Mouse (Mus musculus): ENCODE results near the gene Rplp2. TPM values are rescaled to one million over a fixed set of nuclear protein-coding genes. Genes with fewer than 3 reads are reported as not detected.

The Rplp2 gene
- polyA plus RNA-seq, 1 experiment from 2014 or later, result 1,250 TPM

- peak overlapping the region; percentile 35; the same call in 1 of the 2 replicates for H3K27ac ChIP-seq (ENCODE audit: low read length)
- H3K4me1 ChIP-seq (ENCODE audit: control insufficient read depth, insufficient read depth, low read length), result peaks cover 24% of the 10 kb centered on the region
- no peaks in the 10 kb centered on the region for H3K9me3 ChIP-seq (replicated peaks; ENCODE audit: control insufficient read depth, low read length)
- ATAC-seq (ENCODE audit: insufficient read depth, low FRiP score), result peak; percentile 31; the same call in 1 of the 2 replicates
- H3K4me3 ChIP-seq (replicated peaks; ENCODE audit: low read length), result peak overlapping the region; percentile 54
- WGBS, result 3% methylated on average over 17 of the region's 17 CpGs
- no peaks in the 10 kb centered on the region for H3K27me3 ChIP-seq (ENCODE audit: control insufficient read depth, insufficient read depth, low read length)
- H3K9ac ChIP-seq (ENCODE audit: low read length), result peak overlapping the region; percentile 74
- peak overlapping the region; percentile 67 for H3K4me2 ChIP-seq (ENCODE audit: low read depth, low read length)
- no peaks in the 10 kb centered on the region for H3K36me3 ChIP-seq (ENCODE audit: control insufficient read depth, insufficient read depth, low read length)
Measured at GRCm38 (mm10) chr7:141435129-141435855, 11.9 kb upstream of the Rplp2 start.

DNA sequence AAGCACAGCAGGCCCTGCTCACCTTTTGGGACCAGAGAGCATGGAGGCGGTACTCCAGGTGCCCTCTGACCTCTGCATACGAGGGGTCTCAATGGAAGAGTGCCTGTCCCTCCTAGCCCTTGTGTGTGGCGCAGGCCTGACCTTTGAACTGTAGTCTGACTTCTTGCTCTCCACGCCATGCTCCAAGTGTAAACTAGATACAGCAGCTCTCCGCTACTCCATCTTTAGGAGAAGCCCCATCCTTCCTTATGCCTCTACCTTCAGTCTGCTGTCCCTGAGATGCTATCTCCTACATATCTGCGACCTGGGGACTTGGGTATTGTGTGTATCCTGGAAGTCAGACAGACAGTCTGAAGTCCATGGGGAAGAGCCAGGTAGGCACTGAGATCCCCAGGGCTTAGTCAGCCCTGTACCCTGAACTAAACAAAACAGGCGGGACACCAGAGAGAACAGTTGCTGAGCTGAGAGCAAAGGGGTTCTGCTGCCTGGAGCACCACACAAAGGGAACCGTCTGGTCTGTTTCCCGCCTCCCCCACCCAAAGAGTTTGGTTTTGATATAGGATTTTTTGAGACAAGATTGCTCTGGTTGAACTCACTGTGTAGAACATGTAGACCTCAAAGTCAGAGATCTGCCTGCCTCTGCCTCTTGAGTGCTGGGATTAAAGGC is 11.2 kb upstream of the Rplp2 start:
- Histone ChIP-seq H3K4me1 (ENCODE audit: control insufficient read depth, insufficient read depth, low read length) (peaks cover 29% of the 10 kb centered on the region), H3K27me3 (ENCODE audit: control insufficient read depth, insufficient read depth, low read length) (no peaks in the 10 kb centered on the region), H3K4me2 (ENCODE audit: low read depth, low read length) (peak overlapping the region; percentile 67), H3K9me3 (replicated peaks; ENCODE audit: control insufficient read depth, low read length) (no peaks in the 10 kb centered on the region), H3K27ac (ENCODE audit: low read length) (no peak overlapping the region), H3K9ac (ENCODE audit: low read length) (no peak overlapping the region), H3K4me3 (replicated peaks; ENCODE audit: low read length) (no peak overlapping the region), H3K36me3 (ENCODE audit: control insufficient read depth, insufficient read depth, low read length) (no peaks in the 10 kb centered on the region)
- WGBS, result 80% methylated on average over 9 of the region's 9 CpGs
- ATAC-seq (ENCODE audit: insufficient read depth, low FRiP score), result no peak

DNA sequence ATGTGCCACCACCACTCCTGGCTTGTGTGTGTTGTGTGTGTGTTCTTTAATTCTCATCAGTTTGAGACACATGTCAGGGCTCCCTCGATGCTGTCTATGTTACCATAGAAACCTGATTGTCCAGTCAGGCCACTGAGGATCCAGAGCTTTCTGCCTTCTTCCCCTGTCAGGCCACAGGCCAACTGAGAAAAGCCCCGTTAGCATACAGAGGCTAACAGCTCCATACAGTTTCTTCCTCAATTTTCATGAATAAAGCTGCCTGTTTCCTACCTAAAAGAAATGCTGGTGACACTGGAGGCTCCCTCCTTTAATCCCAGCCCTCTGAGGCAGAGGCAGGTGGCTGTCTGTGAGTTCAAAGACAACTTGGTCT is 10.7 kb upstream of the Rplp2 start:
- Histone ChIP-seq H3K4me2 (ENCODE audit: low read depth, low read length) (peak overlapping the region; percentile 90), H3K9ac (ENCODE audit: low read length) (peak overlapping the region; percentile 82), H3K9me3 (replicated peaks; ENCODE audit: control insufficient read depth, low read length) (no peaks in the 10 kb centered on the region), H3K27ac (ENCODE audit: low read length) (no peak overlapping the region), H3K4me1 (ENCODE audit: control insufficient read depth, insufficient read depth, low read length) (peaks cover 30% of the 10 kb centered on the region), H3K27me3 (ENCODE audit: control insufficient read depth, insufficient read depth, low read length) (no peaks in the 10 kb centered on the region), H3K4me3 (replicated peaks; ENCODE audit: low read length) (peak overlapping the region; percentile 70; the same call in 1 of the 2 replicates), H3K36me3 (ENCODE audit: control insufficient read depth, insufficient read depth, low read length) (no peaks in the 10 kb centered on the region)
- ATAC-seq (ENCODE audit: insufficient read depth, low FRiP score), result no peak
- 63% methylated on average over 2 of the region's 2 CpGs for WGBS

- Histone ChIP-seq H3K4me1 (ENCODE audit: control insufficient read depth, insufficient read depth, low read length) (peaks cover 35% of the 10 kb centered on the region), H3K27ac (ENCODE audit: low read length) (peak within 1 kb of the TSS; percentile 54; the same call in 1 of the 2 replicates), H3K9ac (ENCODE audit: low read length) (peak within 1 kb of the TSS; percentile 82), H3K27me3 (ENCODE audit: control insufficient read depth, insufficient read depth, low read length) (no peaks in the 10 kb centered on the region), H3K36me3 (ENCODE audit: control insufficient read depth, insufficient read depth, low read length) (no peaks in the 10 kb centered on the region), H3K4me3 (replicated peaks; ENCODE audit: low read length) (peak within 1 kb of the TSS; percentile 70), H3K9me3 (replicated peaks; ENCODE audit: control insufficient read depth, low read length) (no peaks in the 10 kb centered on the region), H3K4me2 (ENCODE audit: low read depth, low read length) (peak within 1 kb of the TSS; percentile 90)
- ATAC-seq (ENCODE audit: insufficient read depth, low FRiP score), result peak; percentile 80
- WGBS, result 6% methylated on average over 53 of the region's 53 CpGs
Measured at GRCm38 (mm10) chr7:141437178-141438120, 9.7 kb upstream of the Rplp2 start, which contains the start of gene Slc25a22. Gene Slc25a22 (minus strand): TSS chr7:141437892.

- ATAC-seq (ENCODE audit: insufficient read depth, low FRiP score), result no peak
- no peak overlapping the region for H3K4me2 ChIP-seq (ENCODE audit: low read depth, low read length)
- 91% methylated on average over 12 of the region's 12 CpGs for WGBS
- peaks cover 44% of the 10 kb centered on the region for H3K4me1 ChIP-seq (ENCODE audit: control insufficient read depth, insufficient read depth, low read length)
- H3K9ac ChIP-seq (ENCODE audit: low read length), result no peak overlapping the region
- no peaks in the 10 kb centered on the region for H3K9me3 ChIP-seq (replicated peaks; ENCODE audit: control insufficient read depth, low read length)
- no peaks in the 10 kb centered on the region for H3K27me3 ChIP-seq (ENCODE audit: control insufficient read depth, insufficient read depth, low read length)
- H3K36me3 ChIP-seq (ENCODE audit: control insufficient read depth, insufficient read depth, low read length), result no peaks in the 10 kb centered on the region
- no peak overlapping the region for H3K4me3 ChIP-seq (replicated peaks; ENCODE audit: low read length)
- no peak overlapping the region for H3K27ac ChIP-seq (ENCODE audit: low read length)
Measured at GRCm38 (mm10) chr7:141438201-141438968, 8.8 kb upstream of the Rplp2 start.

- no peaks in the 10 kb centered on the region for H3K36me3 ChIP-seq (ENCODE audit: control insufficient read depth, insufficient read depth, low read length)
- H3K9me3 ChIP-seq (replicated peaks; ENCODE audit: control insufficient read depth, low read length), result no peaks in the 10 kb centered on the region
- H3K4me1 ChIP-seq (ENCODE audit: control insufficient read depth, insufficient read depth, low read length), result peaks cover 42% of the 10 kb centered on the region
- no peak for ATAC-seq (ENCODE audit: insufficient read depth, low FRiP score)
- no peaks in the 10 kb centered on the region for H3K27me3 ChIP-seq (ENCODE audit: control insufficient read depth, insufficient read depth, low read length)
- WGBS, result 95% methylated on average over 10 of the region's 10 CpGs
- no peak overlapping the region for H3K9ac ChIP-seq (ENCODE audit: low read length)
- H3K27ac ChIP-seq (ENCODE audit: low read length), result no peak overlapping the region
- H3K4me2 ChIP-seq (ENCODE audit: low read depth, low read length), result no peak overlapping the region
- no peak overlapping the region for H3K4me3 ChIP-seq (replicated peaks; ENCODE audit: low read length)
Measured at GRCm38 (mm10) chr7:141439140-141439679, 8.0 kb upstream of the Rplp2 start.

DNA sequence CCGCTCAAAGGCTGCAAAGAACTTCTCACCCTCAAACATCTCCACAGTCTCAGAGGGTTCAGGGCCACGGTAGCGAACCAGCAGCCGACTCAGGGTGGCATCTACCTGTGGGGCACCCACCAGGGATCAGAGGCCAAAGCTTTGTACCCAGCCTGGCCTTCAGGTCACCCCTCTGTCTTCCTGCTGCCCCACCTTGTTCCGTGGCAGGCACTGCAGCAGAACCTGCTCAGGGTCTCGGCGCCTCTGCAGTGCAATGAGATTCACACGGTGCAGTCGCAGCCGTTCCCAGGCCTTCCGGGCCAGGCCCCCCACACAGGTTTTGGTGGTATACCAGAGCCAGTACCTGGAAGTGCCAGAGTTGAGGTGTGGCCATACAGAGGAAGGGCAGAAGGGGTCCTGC is 7.4 kb upstream of the Rplp2 start:
- 93% methylated on average over 11 of the region's 11 CpGs for WGBS
- Histone ChIP-seq H3K36me3 (ENCODE audit: control insufficient read depth, insufficient read depth, low read length) (no peaks in the 10 kb centered on the region), H3K4me2 (ENCODE audit: low read depth, low read length) (no peak overlapping the region), H3K9ac (ENCODE audit: low read length) (no peak overlapping the region), H3K27ac (ENCODE audit: low read length) (no peak overlapping the region), H3K27me3 (ENCODE audit: control insufficient read depth, insufficient read depth, low read length) (no peaks in the 10 kb centered on the region), H3K4me3 (replicated peaks; ENCODE audit: low read length) (no peak overlapping the region), H3K9me3 (replicated peaks; ENCODE audit: control insufficient read depth, low read length) (no peaks in the 10 kb centered on the region), H3K4me1 (ENCODE audit: control insufficient read depth, insufficient read depth, low read length) (peaks cover 37% of the 10 kb centered on the region)
- no peak for ATAC-seq (ENCODE audit: insufficient read depth, low FRiP score)

- Histone ChIP-seq H3K36me3 (ENCODE audit: control insufficient read depth, insufficient read depth, low read length) (no peaks in the 10 kb centered on the region), H3K4me1 (ENCODE audit: control insufficient read depth, insufficient read depth, low read length) (peaks cover 30% of the 10 kb centered on the region), H3K4me3 (replicated peaks; ENCODE audit: low read length) (no peak overlapping the region), H3K27ac (ENCODE audit: low read length) (no peak overlapping the region), H3K9ac (ENCODE audit: low read length) (no peak overlapping the region), H3K27me3 (ENCODE audit: control insufficient read depth, insufficient read depth, low read length) (no peaks in the 10 kb centered on the region), H3K4me2 (ENCODE audit: low read depth, low read length) (no peak overlapping the region), H3K9me3 (replicated peaks; ENCODE audit: control insufficient read depth, low read length) (no peaks in the 10 kb centered on the region)
- no peak for ATAC-seq (ENCODE audit: insufficient read depth, low FRiP score)
- WGBS, result 25% methylated on average over 6 of the region's 6 CpGs
Measured at GRCm38 (mm10) chr7:141440613-141441012, 6.6 kb upstream of the Rplp2 start.

All from stomach, embryonic 16.5 days (tissue).